Mouse (Mus musculus): ENCODE measurements around the gene Fbxl18. TPM values are rescaled to one million over a fixed set of nuclear protein-coding genes. Genes with fewer than 3 reads are reported as not detected.

Fbxl18 gene
- polyA plus RNA-seq, 1 experiment from 2014 or later, result 9.2 TPM

- Histone ChIP-seq H3K4me1 (ENCODE audit: control insufficient read depth, insufficient read depth, low read length) (no peaks in the 10 kb centered on the region), H3K9me3 (ENCODE audit: control insufficient read depth, low read length) (0 out of 2 replicates have a peak, but pooled peaks cover 3% of the 10 kb centered on the region), H3K27me3 (replicated peaks; ENCODE audit: control insufficient read depth, insufficient read depth, low read length) (no peaks in the 10 kb centered on the region), H3K4me3 (ENCODE audit: low read depth, low read length) (no peak overlapping the region), H3K36me3 (ENCODE audit: control insufficient read depth, insufficient read depth, low read length) (no peaks in the 10 kb centered on the region), H3K9ac (ENCODE audit: low read depth, low read length) (no peak overlapping the region), H3K27ac (replicated peaks; ENCODE audit: low read depth, low read length) (no peak overlapping the region), H3K4me2 (ENCODE audit: low read depth, low read length) (no peak overlapping the region)
- 72% methylated on average over 6 of the region's 6 CpGs for WGBS
- no peak for DNase-seq (ENCODE audit: low spot score)
- no peak for ATAC-seq (ENCODE audit: low read depth)
Observed at GRCm38 (mm10) chr5:142853585-142853984, 41.6 kb downstream of the Fbxl18 start.

DNA sequence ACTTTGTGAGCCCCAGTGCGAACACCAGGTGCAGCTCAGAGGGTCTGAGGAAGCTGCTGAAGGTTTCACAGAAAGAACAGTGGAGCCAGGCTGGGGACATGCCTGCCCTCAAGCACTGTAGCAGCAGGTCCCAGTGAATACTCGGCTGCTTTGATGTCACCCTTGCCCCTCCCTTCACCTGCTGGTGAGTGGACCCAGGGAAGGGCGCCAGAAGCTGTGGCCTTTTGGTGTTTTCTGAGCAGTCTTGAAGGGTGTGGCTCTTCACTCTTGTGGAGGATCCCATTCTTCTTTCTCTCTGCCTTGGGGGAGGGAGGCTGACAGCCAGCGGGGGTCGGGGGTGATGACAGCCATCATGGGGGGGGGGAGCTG is 43.6 kb downstream of the Fbxl18 start:
- Histone ChIP-seq H3K4me3 (ENCODE audit: low read depth, low read length) (no peak overlapping the region), H3K9ac (ENCODE audit: low read depth, low read length) (no peak overlapping the region), H3K9me3 (ENCODE audit: control insufficient read depth, low read length) (0 out of 2 replicates have a peak, but pooled peaks cover 3% of the 10 kb centered on the region), H3K36me3 (ENCODE audit: control insufficient read depth, insufficient read depth, low read length) (no peaks in the 10 kb centered on the region), H3K27me3 (replicated peaks; ENCODE audit: control insufficient read depth, insufficient read depth, low read length) (no peaks in the 10 kb centered on the region), H3K4me1 (ENCODE audit: control insufficient read depth, insufficient read depth, low read length) (no peaks in the 10 kb centered on the region), H3K4me2 (ENCODE audit: low read depth, low read length) (no peak overlapping the region), H3K27ac (replicated peaks; ENCODE audit: low read depth, low read length) (no peak overlapping the region)
- WGBS, result 54% methylated on average over 5 of the region's 5 CpGs
- no peak for ATAC-seq (ENCODE audit: low read depth)
- no peak for DNase-seq (ENCODE audit: low spot score)

- Histone ChIP-seq H3K27me3 (replicated peaks; ENCODE audit: control insufficient read depth, insufficient read depth, low read length) (no peaks in the 10 kb centered on the region), H3K27ac (replicated peaks; ENCODE audit: low read depth, low read length) (no peak overlapping the region), H3K4me3 (ENCODE audit: low read depth, low read length) (no peak overlapping the region), H3K36me3 (ENCODE audit: control insufficient read depth, insufficient read depth, low read length) (no peaks in the 10 kb centered on the region), H3K9ac (ENCODE audit: low read depth, low read length) (no peak overlapping the region), H3K9me3 (ENCODE audit: control insufficient read depth, low read length) (no peaks in the 10 kb centered on the region), H3K4me1 (ENCODE audit: control insufficient read depth, insufficient read depth, low read length) (no peaks in the 10 kb centered on the region), H3K4me2 (ENCODE audit: low read depth, low read length) (no peak overlapping the region)
- 71% methylated on average over 7 of the region's 7 CpGs for WGBS
- no peak for DNase-seq (ENCODE audit: low spot score)
- ATAC-seq (ENCODE audit: low read depth), result no peak
Observed at GRCm38 (mm10) chr5:142850916-142851680, 44.1 kb downstream of the Fbxl18 start.

DNA sequence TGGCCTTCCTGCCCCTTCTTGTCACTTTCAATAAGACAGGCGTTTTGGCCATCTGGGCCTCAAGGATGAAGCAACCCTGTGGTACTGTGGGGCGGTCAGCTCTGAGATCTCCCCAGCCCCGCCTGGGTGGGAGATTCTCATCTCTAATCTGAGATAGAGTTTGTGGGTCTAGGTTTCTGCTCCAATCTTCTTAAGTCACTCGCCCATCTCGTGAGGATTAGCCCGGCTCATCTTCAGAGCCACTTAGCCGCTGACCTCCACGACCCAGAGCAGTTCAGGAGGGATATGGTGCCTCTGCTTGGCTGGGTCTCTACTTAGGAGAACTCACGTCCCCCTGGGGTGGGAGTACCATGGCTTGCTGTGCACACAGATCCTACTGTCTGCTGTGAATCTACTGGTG is 44.7 kb downstream of the Fbxl18 start:
- DNase-seq (ENCODE audit: low spot score) (no peak), ATAC-seq (ENCODE audit: low read depth) (no peak)
- H3K36me3 ChIP-seq (ENCODE audit: control insufficient read depth, insufficient read depth, low read length), result no peaks in the 10 kb centered on the region
- H3K9ac ChIP-seq (ENCODE audit: low read depth, low read length), result no peak overlapping the region
- no peaks in the 10 kb centered on the region for H3K27me3 ChIP-seq (replicated peaks; ENCODE audit: control insufficient read depth, insufficient read depth, low read length)
- H3K4me2 ChIP-seq (ENCODE audit: low read depth, low read length), result no peak overlapping the region
- H3K4me3 ChIP-seq (ENCODE audit: low read depth, low read length), result no peak overlapping the region
- no peaks in the 10 kb centered on the region for H3K9me3 ChIP-seq (ENCODE audit: control insufficient read depth, low read length)
- 75% methylated on average over 9 of the region's 9 CpGs for WGBS
- H3K27ac ChIP-seq (replicated peaks; ENCODE audit: low read depth, low read length), result no peak overlapping the region
- no peaks in the 10 kb centered on the region for H3K4me1 ChIP-seq (ENCODE audit: control insufficient read depth, insufficient read depth, low read length)

- H3K27me3 ChIP-seq (replicated peaks; ENCODE audit: control insufficient read depth, insufficient read depth, low read length), result no peaks in the 10 kb centered on the region
- no peaks in the 10 kb centered on the region for H3K4me1 ChIP-seq (ENCODE audit: control insufficient read depth, insufficient read depth, low read length)
- H3K9me3 ChIP-seq (ENCODE audit: control insufficient read depth, low read length), result no peaks in the 10 kb centered on the region
- no peaks in the 10 kb centered on the region for H3K36me3 ChIP-seq (ENCODE audit: control insufficient read depth, insufficient read depth, low read length)
- DNase-seq (ENCODE audit: low spot score), result no peak
- H3K4me2 ChIP-seq (ENCODE audit: low read depth, low read length), result no peak overlapping the region
- 96% methylated on average over 7 of the region's 7 CpGs for whole genome bisulfite sequencing
- no peak overlapping the region for H3K4me3 ChIP-seq (ENCODE audit: low read depth, low read length)
- ATAC-seq (ENCODE audit: low read depth), result no peak
- no peak overlapping the region for H3K9ac ChIP-seq (ENCODE audit: low read depth, low read length)
- no peak overlapping the region for H3K27ac ChIP-seq (replicated peaks; ENCODE audit: low read depth, low read length)
Observed at GRCm38 (mm10) chr5:142848911-142849310, 46.3 kb downstream of the Fbxl18 start.

DNA sequence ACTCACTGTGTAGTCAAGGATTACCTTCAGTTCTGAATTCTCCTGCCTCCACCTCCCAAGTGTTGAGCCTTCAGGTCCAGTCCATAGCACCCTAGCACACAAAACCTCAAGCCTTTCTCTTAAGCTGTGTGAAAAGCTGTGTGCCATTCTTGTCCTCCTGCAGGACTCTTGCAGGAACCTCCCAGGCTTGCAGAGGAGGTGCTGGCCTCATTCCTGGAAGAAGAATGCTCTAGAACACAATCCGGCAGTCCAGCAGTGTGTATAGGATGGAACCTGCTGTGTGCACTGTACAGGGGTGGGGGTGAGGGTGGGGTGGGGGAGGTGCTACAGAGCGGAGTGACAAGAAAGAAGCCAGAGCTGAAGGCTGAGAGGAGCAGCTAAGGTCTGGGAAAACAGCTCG is 47.1 kb downstream of the Fbxl18 start:
- WGBS, result 57% methylated on average over 3 of the region's 3 CpGs

DNA sequence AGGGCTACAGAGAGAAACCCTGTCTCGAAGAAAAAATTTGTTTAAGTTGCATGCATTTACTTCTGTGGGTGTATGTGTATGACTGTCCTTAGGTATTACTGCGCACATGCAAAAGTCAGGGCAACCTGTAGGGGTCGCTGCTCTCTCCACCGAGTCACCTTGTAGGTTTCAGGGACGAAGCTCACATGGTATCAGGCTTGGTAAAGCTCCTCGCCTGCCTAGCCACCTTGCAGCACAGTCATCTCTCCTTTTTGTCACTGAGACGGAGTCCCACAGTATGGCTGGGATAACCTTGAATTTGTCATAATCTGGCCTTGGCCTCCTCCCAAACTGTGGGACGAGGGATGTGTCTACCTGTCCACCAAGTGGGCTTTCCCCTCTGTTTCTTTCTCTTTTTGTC is 50.8 kb downstream of the Fbxl18 start:
- Histone ChIP-seq H3K4me3 (ENCODE audit: low read depth, low read length) (no peak overlapping the region), H3K4me2 (ENCODE audit: low read depth, low read length) (no peak overlapping the region), H3K36me3 (ENCODE audit: control insufficient read depth, insufficient read depth, low read length) (no peaks in the 10 kb centered on the region), H3K27ac (replicated peaks; ENCODE audit: low read depth, low read length) (no peak overlapping the region), H3K4me1 (ENCODE audit: control insufficient read depth, insufficient read depth, low read length) (no peaks in the 10 kb centered on the region), H3K9me3 (ENCODE audit: control insufficient read depth, low read length) (no peaks in the 10 kb centered on the region), H3K27me3 (replicated peaks; ENCODE audit: control insufficient read depth, insufficient read depth, low read length) (no peaks in the 10 kb centered on the region), H3K9ac (ENCODE audit: low read depth, low read length) (no peak overlapping the region)
- WGBS, result 59% methylated on average over 8 of the region's 8 CpGs
- DNase-seq (ENCODE audit: low spot score) (no peak), ATAC-seq (ENCODE audit: low read depth) (no peak)

More for the DNA sequence above, 47.1 kb downstream of the Fbxl18 start:
- no peak for DNase-seq (ENCODE audit: low spot score)
- Histone ChIP-seq H3K27me3 (replicated peaks; ENCODE audit: control insufficient read depth, insufficient read depth, low read length) (no peaks in the 10 kb centered on the region), H3K9ac (ENCODE audit: low read depth, low read length) (no peak overlapping the region), H3K36me3 (ENCODE audit: control insufficient read depth, insufficient read depth, low read length) (no peaks in the 10 kb centered on the region), H3K27ac (replicated peaks; ENCODE audit: low read depth, low read length) (no peak overlapping the region), H3K4me2 (ENCODE audit: low read depth, low read length) (no peak overlapping the region), H3K9me3 (ENCODE audit: control insufficient read depth, low read length) (no peaks in the 10 kb centered on the region), H3K4me3 (ENCODE audit: low read depth, low read length) (no peak overlapping the region), H3K4me1 (ENCODE audit: control insufficient read depth, insufficient read depth, low read length) (no peaks in the 10 kb centered on the region)
- ATAC-seq (ENCODE audit: low read depth), result no peak

- no peak overlapping the region for H3K4me3 ChIP-seq (ENCODE audit: low read depth, low read length)
- peak; percentile 61 for ATAC-seq (ENCODE audit: low read depth)
- no peaks in the 10 kb centered on the region for H3K4me1 ChIP-seq (ENCODE audit: control insufficient read depth, insufficient read depth, low read length)
- 19% methylated on average over 7 of the region's 7 CpGs for WGBS
- H3K27ac ChIP-seq (replicated peaks; ENCODE audit: low read depth, low read length), result no peak overlapping the region
- no peaks in the 10 kb centered on the region for H3K9me3 ChIP-seq (ENCODE audit: control insufficient read depth, low read length)
- H3K4me2 ChIP-seq (ENCODE audit: low read depth, low read length), result no peak overlapping the region
- no peaks in the 10 kb centered on the region for H3K36me3 ChIP-seq (ENCODE audit: control insufficient read depth, insufficient read depth, low read length)
- H3K27me3 ChIP-seq (replicated peaks; ENCODE audit: control insufficient read depth, insufficient read depth, low read length), result no peaks in the 10 kb centered on the region
- no peak overlapping the region for H3K9ac ChIP-seq (ENCODE audit: low read depth, low read length)
- peak; percentile 20 for DNase-seq (ENCODE audit: low spot score)
Observed at GRCm38 (mm10) chr5:142842137-142842642, 53.0 kb downstream of the Fbxl18 start.
